In genomic region chr5:119389384-119389783, GRCm38 (mm10) we compare ENCODE assay signal across 13 mouse cellular contexts.
A peak's percentile ranks its signal among the peaks of the same experiment; 100 is the strongest.
DNase-seq lines count a peak whose midpoint lies in the region; ATAC-seq and TF ChIP-seq lines count a peak whose summit lies in the region.
"Had no signal": no experiment of that assay in that cellular context is flagged by ENCODE, and none has a peak within 500 bp of the region (broad histone marks: within the 10 kb centered on the region; RNA-seq: fewer than 3 reads in every experiment).

No protein-coding gene starts in this region.

- no peaks in the 10 kb centered on the region for H3K36me3 ChIP-seq in intestine, embryonic 15.5 days
- no peaks in the 10 kb centered on the region for H3K36me3 ChIP-seq in intestine, embryonic 16.5 days (ENCODE audit: control insufficient read depth, insufficient read depth, low read length)
- no peaks in the 10 kb centered on the region for H3K36me3 ChIP-seq in embryonic facial prominence, embryonic 14.5 days (ENCODE audit: control insufficient read depth, insufficient read depth, low read length)
- no peaks in the 10 kb centered on the region for H3K36me3 ChIP-seq in limb, embryonic 14.5 days (ENCODE audit: control insufficient read depth, insufficient read depth, low read length)
- H3K36me3 ChIP-seq: forebrain, embryonic 10.5 days; hindbrain, embryonic 10.5 days had no signal

- 50% methylated on average over 9 of the region's 9 CpGs for WGBS in cerebellum, adult 2 months
- WGBS in intestine, embryonic 15.5 days: 64% methylated on average over 9 of the region's 9 CpGs
- 78% methylated on average over 9 of the region's 9 CpGs for WGBS in intestine, embryonic 16.5 days
- 40% methylated on average over 9 of the region's 9 CpGs for WGBS in embryonic facial prominence, embryonic 14.5 days
- WGBS in limb, embryonic 14.5 days: 49% methylated on average over 9 of the region's 9 CpGs

- H3K27me3 ChIP-seq in cerebellum, adult 2 months (ENCODE audit: control insufficient read depth, insufficient read depth, low read length): no peaks in the 10 kb centered on the region
- H3K27me3 ChIP-seq in intestine, embryonic 15.5 days (replicated peaks): no peaks in the 10 kb centered on the region
- H3K27me3 ChIP-seq in intestine, embryonic 16.5 days (replicated peaks; ENCODE audit: control insufficient read depth, insufficient read depth, low read length): no peaks in the 10 kb centered on the region
- H3K27me3 ChIP-seq in embryonic facial prominence, embryonic 14.5 days (replicated peaks; ENCODE audit: control insufficient read depth, insufficient read depth, low read length): no peaks in the 10 kb centered on the region
- H3K27me3 ChIP-seq in limb, embryonic 14.5 days (ENCODE audit: control insufficient read depth, insufficient read depth, low read length): no peaks in the 10 kb centered on the region

- peak; percentile 14 to 22 for DNase-seq in cerebellum, adult 2 months
- DNase-seq in cerebellum, adult 8-10 months: no peak
- DNase-seq in embryonic facial prominence, embryonic 14.5 days (ENCODE audit: low spot score): peak; percentile 74
- peak; percentile 59 for DNase-seq in limb, embryonic 14.5 days (ENCODE audit: low spot score)
- no peak for DNase-seq in right cerebral cortex, postnatal 10 days (ENCODE audit: low spot score in 2 of 2)
- no peak for DNase-seq in frontal cortex, postnatal 10 days (ENCODE audit: low spot score in 2 of 2)
- DNase-seq: kidney, postnatal 36 days had no signal

- ATAC-seq in intestine, embryonic 15.5 days: no peak
- ATAC-seq in intestine, embryonic 16.5 days: no peak
- ATAC-seq in embryonic facial prominence, embryonic 14.5 days (ENCODE audit: low read depth): peak; percentile 50; the same call in 1 of the 2 replicates
- ATAC-seq in limb, embryonic 14.5 days (ENCODE audit: low FRiP score, low read depth): peak; percentile 74

- no peak for TF ChIP-seq POLR2A in cerebellum, adult 2 months (IDR thresholded peaks at IDR 0.05; ENCODE audit: borderline replicate concordance, insufficient read depth, low read length)
- TF ChIP-seq POLR2A in limb, embryonic 14.5 days (IDR thresholded peaks at IDR 0.05; ENCODE audit: borderline replicate concordance, extremely low read depth, insufficient read depth, insufficient read length): no peak

- H3K27ac ChIP-seq in cerebellum, adult 2 months (ENCODE audit: insufficient read depth, low read length): no peak overlapping the region
- 0 out of 2 replicates have a peak overlapping the region, but pooled peaks have one; percentile 11 for H3K27ac ChIP-seq in intestine, embryonic 15.5 days
- H3K27ac ChIP-seq in intestine, embryonic 16.5 days (ENCODE audit: low read length): no peak overlapping the region
- H3K27ac ChIP-seq in embryonic facial prominence, embryonic 14.5 days (replicated peaks; ENCODE audit: low read depth, low read length): peak overlapping the region; percentile 77
- H3K27ac ChIP-seq in limb, embryonic 14.5 days (replicated peaks; ENCODE audit: low read depth, low read length): peak overlapping the region; percentile 80
- H3K27ac ChIP-seq: forebrain, embryonic 10.5 days; hindbrain, embryonic 10.5 days had no signal

- peaks cover 8% of the 10 kb centered on the region; the same call in 1 of the 2 replicates for H3K4me1 ChIP-seq in cerebellum, adult 2 months (ENCODE audit: control insufficient read depth, insufficient read depth, low read length)
- no peaks in the 10 kb centered on the region; the same call in 1 of the 2 replicates for H3K4me1 ChIP-seq in intestine, embryonic 15.5 days (replicated peaks)
- no peaks in the 10 kb centered on the region for H3K4me1 ChIP-seq in intestine, embryonic 16.5 days (ENCODE audit: control insufficient read depth, insufficient read depth, low read length)
- H3K4me1 ChIP-seq in embryonic facial prominence, embryonic 14.5 days (ENCODE audit: control insufficient read depth, insufficient read depth, low read length): peaks cover 6% of the 10 kb centered on the region; the same call in 1 of the 2 replicates
- peaks cover 21% of the 10 kb centered on the region; the same call in 1 of the 2 replicates for H3K4me1 ChIP-seq in limb, embryonic 14.5 days (ENCODE audit: control insufficient read depth, insufficient read depth, low read length)

- TF ChIP-seq CTCF in cerebellum, adult 2 months (IDR thresholded peaks at IDR 0.05; ENCODE audit: borderline replicate concordance, insufficient read depth, low read depth, low read length): no peak

- H3K9me3 ChIP-seq in intestine, embryonic 15.5 days: no peaks in the 10 kb centered on the region
- H3K9me3 ChIP-seq in intestine, embryonic 16.5 days (ENCODE audit: control insufficient read depth, low read length): no peaks in the 10 kb centered on the region
- no peaks in the 10 kb centered on the region for H3K9me3 ChIP-seq in embryonic facial prominence, embryonic 14.5 days (ENCODE audit: control insufficient read depth, low read length)
- no peaks in the 10 kb centered on the region; the same call in 1 of the 2 replicates for H3K9me3 ChIP-seq in limb, embryonic 14.5 days (ENCODE audit: control insufficient read depth, low read length)
- H3K9me3 ChIP-seq: forebrain, embryonic 10.5 days; hindbrain, embryonic 10.5 days had no signal

- no peak overlapping the region for H3K9ac ChIP-seq in intestine, embryonic 15.5 days
- H3K9ac ChIP-seq in intestine, embryonic 16.5 days (ENCODE audit: low read depth, low read length): no peak overlapping the region
- 0 out of 2 replicates have a peak overlapping the region, but pooled peaks have one; percentile 19 for H3K9ac ChIP-seq in embryonic facial prominence, embryonic 14.5 days (ENCODE audit: low read depth, low read length)
- H3K9ac ChIP-seq in limb, embryonic 14.5 days (ENCODE audit: low read depth, low read length, severe bottlenecking): no peak overlapping the region

- no peak overlapping the region for H3K4me3 ChIP-seq in cerebellum, adult 2 months (replicated peaks; ENCODE audit: insufficient read depth, low read depth, low read length)
- no peak overlapping the region for H3K4me3 ChIP-seq in intestine, embryonic 15.5 days (replicated peaks)
- H3K4me3 ChIP-seq in intestine, embryonic 16.5 days (ENCODE audit: low read length): no peak overlapping the region
- no peak overlapping the region for H3K4me3 ChIP-seq in embryonic facial prominence, embryonic 14.5 days (ENCODE audit: low read depth, low read length)
- no peak overlapping the region for H3K4me3 ChIP-seq in limb, embryonic 14.5 days (replicated peaks; ENCODE audit: low read length)
- H3K4me3 ChIP-seq: forebrain, embryonic 10.5 days; hindbrain, embryonic 10.5 days; myocyte had no signal

- no peak overlapping the region for H3K4me2 ChIP-seq in intestine, embryonic 15.5 days (replicated peaks)
- no peak overlapping the region for H3K4me2 ChIP-seq in intestine, embryonic 16.5 days (ENCODE audit: low read depth, low read length)
- no peak overlapping the region for H3K4me2 ChIP-seq in embryonic facial prominence, embryonic 14.5 days (ENCODE audit: low read depth, low read length)
- no peak overlapping the region for H3K4me2 ChIP-seq in limb, embryonic 14.5 days (replicated peaks; ENCODE audit: low read depth, low read length, severe bottlenecking)
- H3K4me2 ChIP-seq: midbrain, embryonic 11.5 days had no signal

Comparison
In these comparisons a context has a peak if more than half of its experiments do, and no peak if none do; other contexts are left out.
1. DNase-seq: peak in cerebellum, adult 2 months (2 of 2), embryonic facial prominence, embryonic 14.5 days (single experiment) and limb, embryonic 14.5 days (single experiment); none in cerebellum, adult 8-10 months (single experiment), right cerebral cortex, postnatal 10 days (0 of 2) and frontal cortex, postnatal 10 days (0 of 2).
2. H3K27ac ChIP-seq: peak in intestine, embryonic 15.5 days (single experiment), embryonic facial prominence, embryonic 14.5 days (single experiment) and limb, embryonic 14.5 days (single experiment); none in cerebellum, adult 2 months (single experiment) and intestine, embryonic 16.5 days (single experiment).
3. ATAC-seq: peak in embryonic facial prominence, embryonic 14.5 days (single experiment) and limb, embryonic 14.5 days (single experiment); none in intestine, embryonic 15.5 days (single experiment) and intestine, embryonic 16.5 days (single experiment).